Mouse (Mus musculus): ENCODE data around the gene Usp46. TPM values are rescaled to one million over a fixed set of nuclear protein-coding genes. Genes with fewer than 3 reads are reported as not detected.

Gene Usp46
- total and polyA plus RNA-seq, 3 experiments: 14.5 to 23.6 TPM; not detected in 1

GRCm38 (mm10) chr5:74092833-74093555 is 24.8 kb upstream of the Usp46 start (continued):
- TF ChIP-seq EP300 (IDR thresholded peaks at IDR 0.05; ENCODE audit: low read depth in 1 of 2, low read length in 2 of 2) (no peak), MAFK (IDR thresholded peaks at IDR 0.05; ENCODE audit: borderline replicate concordance, low read depth, low read length) (no peak), TCF12 (IDR thresholded peaks at IDR 0.05; ENCODE audit: low read depth, low read length) (peak; percentile 73)

- Histone ChIP-seq H3K4me1 (ENCODE audit: control insufficient read depth in 1 of 2, insufficient read depth in 2 of 2, low read length in 2 of 2) (peaks cover 0 to 7% of the 10 kb centered on the region in 2 experiments; a peak in 2 of 4 replicates), H3K27ac (ENCODE audit: control insufficient read depth, low read depth, low read length) (peak overlapping the region; percentile 68), H3K9me3 (replicated peaks; ENCODE audit: insufficient read depth, low read length) (no peaks in the 10 kb centered on the region), H3K36me3 (ENCODE audit: control insufficient read depth in 1 of 2, insufficient read depth in 2 of 2, low read length in 2 of 2) (peaks cover 2 to 13% of the 10 kb centered on the region in 2 experiments; a peak in 3 of 4 replicates), H3K79me2 (ENCODE audit: control insufficient read depth, insufficient read depth, low read length, poor library complexity) (peaks cover 19% of the 10 kb centered on the region), H3K9ac (ENCODE audit: control insufficient read depth, low read depth, low read length, poor library complexity, severe bottlenecking) (peak overlapping the region; percentile 73), H3K4me3 (ENCODE audit: control insufficient read depth in 1 of 2, insufficient read depth in 1 of 2, low read depth in 2 of 2, low read length in 2 of 2) (peak overlapping the region; percentile 59 to 62), H3K27me3 (ENCODE audit: control insufficient read depth in 1 of 2, insufficient read depth in 2 of 2, low read length in 2 of 2) (no peaks in the 10 kb centered on the region)
- TF ChIP-seq MAZ (IDR thresholded peaks at IDR 0.05; ENCODE audit: low read depth, low read length) (no peak), USF1 (IDR thresholded peaks at IDR 0.05; ENCODE audit: low read depth, low read length) (no peak), UBTF (IDR thresholded peaks at IDR 0.05; ENCODE audit: borderline replicate concordance, insufficient read depth, low read depth, low read length) (no peak), POLR2A (IDR thresholded peaks at IDR 0.05; ENCODE audit: control insufficient read depth in 1 of 2, insufficient read depth in 1 of 2, low read depth in 1 of 2, low read length in 2 of 2, poor library complexity in 1 of 2) (no peak; a peak in 1 of 4 replicates), USF2 (IDR thresholded peaks at IDR 0.05; ENCODE audit: borderline replicate concordance in 1 of 2, insufficient read depth in 1 of 2, low read depth in 1 of 2, low read length in 2 of 2) (no peak), ZNF384 (IDR thresholded peaks at IDR 0.05; ENCODE audit: low read depth, low read length) (no peak), POLR2AphosphoS2 (IDR thresholded peaks at IDR 0.05; ENCODE audit: low read length) (no peak), SIN3A (IDR thresholded peaks at IDR 0.05; ENCODE audit: low read length) (no peak), TBP (IDR thresholded peaks at IDR 0.05; ENCODE audit: low read depth, low read length) (no peak), GABPA (IDR thresholded peaks at IDR 0.05; ENCODE audit: low read depth, low read length) (no peak), RCOR1 (IDR thresholded peaks at IDR 0.05; ENCODE audit: low read depth, low read length) (no peak), BHLHE40 (IDR thresholded peaks at IDR 0.05; ENCODE audit: borderline replicate concordance, low read depth, low read length) (no peak), ZMIZ1 (IDR thresholded peaks at IDR 0.05; ENCODE audit: low read depth, low read length) (no peak), ELF1 (IDR thresholded peaks at IDR 0.05; ENCODE audit: low read depth, low read length) (no peak), JUND (IDR thresholded peaks at IDR 0.05; ENCODE audit: low read depth, low read length) (no peak), MYB (IDR thresholded peaks at IDR 0.05; ENCODE audit: low read depth, low read length) (no peak), CTCF (IDR thresholded peaks at IDR 0.05 in 2 of 3, conservative IDR thresholded peaks at IDR 0.05 in 1 of 3; ENCODE audit: control insufficient read depth in 1 of 3, insufficient read depth in 1 of 3, low read depth in 2 of 3, low read length in 3 of 3, poor library complexity in 1 of 3, severe bottlenecking in 1 of 3) (no peak), CHD2 (IDR thresholded peaks at IDR 0.05; ENCODE audit: low read length) (no peak), MYC (IDR thresholded peaks at IDR 0.05; ENCODE audit: low read depth, low read length) (no peak), MEF2A (IDR thresholded peaks at IDR 0.05; ENCODE audit: extremely low read depth, insufficient replicate concordance, low read depth, low read length, poor library complexity, severe bottlenecking) (no peak)
- no peak for DNase-seq (ENCODE audit: low read depth, low spot score)
These were observed 24.2 kb upstream of the Usp46 start for GRCm38 (mm10) chr5:74092481-74092832.

Measured in MEL (cell line).